Mouse (Mus musculus) urinary bladder, postnatal 4 days (tissue): ENCODE measurements around the gene Otog.

Experiments
- DNase-seq, 2 experiments: peaks; one replicate each; pipeline ENCODE4 v3.0.0; 2021 to 2022; ENCODE audit warnings: low spot score in 2 of 2

Gene Otog

DNA sequence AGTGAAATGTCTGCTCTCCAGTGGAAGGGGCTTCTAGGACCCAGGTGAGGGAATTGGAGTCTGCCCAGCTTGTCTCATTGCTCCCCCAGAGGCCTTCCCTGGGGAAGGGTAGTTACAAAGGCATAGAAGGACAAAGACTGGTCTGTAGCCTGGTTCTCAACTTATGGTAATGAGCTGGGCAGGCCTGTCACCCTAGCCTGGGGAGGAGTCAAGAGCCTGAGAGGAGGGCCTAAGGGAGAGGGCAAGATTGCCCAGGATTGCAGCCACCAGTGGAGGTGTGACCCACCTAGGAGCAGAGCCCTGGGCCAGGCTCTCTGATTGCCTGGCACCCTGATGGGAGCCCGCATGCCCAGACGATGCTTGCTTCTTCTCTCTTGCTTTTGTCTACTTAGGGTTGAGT is at the start of gene Otog:
Gene Otog, plus strand, starts transcription at position 292 of the 400 bp plus-strand sequence.
- DNase-seq: no peak

DNA sequence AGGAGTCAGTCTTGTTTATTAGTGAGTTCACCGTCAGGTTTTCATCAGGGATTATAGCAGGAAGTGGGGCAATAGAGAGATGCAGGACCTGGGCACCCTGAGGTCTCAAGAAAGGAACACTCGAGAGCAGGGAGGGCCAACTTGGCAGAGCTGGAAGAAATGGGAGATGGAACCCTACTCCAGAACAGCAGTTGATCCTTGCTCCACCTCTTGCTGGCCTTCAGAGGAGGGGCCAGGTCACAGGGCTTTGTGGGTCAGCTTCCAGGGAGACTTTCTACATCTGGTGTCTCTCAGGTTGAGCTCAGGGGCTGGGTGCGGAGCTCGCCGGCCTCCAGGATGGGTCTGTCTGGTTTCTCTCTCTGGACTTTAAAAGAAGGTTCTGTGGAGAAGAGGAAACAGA is 45.4 kb upstream of the Otog start:
- no peak for DNase-seq

DNA sequence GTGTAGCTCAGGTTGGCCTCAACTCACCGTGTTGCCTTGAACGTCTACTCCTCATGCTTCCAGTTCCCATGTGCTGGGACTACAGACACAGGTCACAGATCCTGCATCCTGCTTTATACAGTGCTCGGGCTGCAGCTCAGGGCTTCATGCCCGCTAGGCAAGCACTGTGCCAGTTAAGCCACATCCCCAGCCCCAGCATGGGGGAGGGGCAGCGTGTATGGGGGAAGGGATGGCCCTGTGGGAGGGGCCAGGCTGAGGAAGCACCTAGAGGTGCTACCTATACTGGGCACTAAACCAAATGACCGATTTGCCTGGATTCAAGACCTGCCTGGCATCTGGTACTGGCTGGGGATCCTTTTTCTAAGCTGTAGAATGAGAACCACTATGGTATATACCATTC is 40.8 kb upstream of the Otog start:
- DNase-seq: no peak

DNA sequence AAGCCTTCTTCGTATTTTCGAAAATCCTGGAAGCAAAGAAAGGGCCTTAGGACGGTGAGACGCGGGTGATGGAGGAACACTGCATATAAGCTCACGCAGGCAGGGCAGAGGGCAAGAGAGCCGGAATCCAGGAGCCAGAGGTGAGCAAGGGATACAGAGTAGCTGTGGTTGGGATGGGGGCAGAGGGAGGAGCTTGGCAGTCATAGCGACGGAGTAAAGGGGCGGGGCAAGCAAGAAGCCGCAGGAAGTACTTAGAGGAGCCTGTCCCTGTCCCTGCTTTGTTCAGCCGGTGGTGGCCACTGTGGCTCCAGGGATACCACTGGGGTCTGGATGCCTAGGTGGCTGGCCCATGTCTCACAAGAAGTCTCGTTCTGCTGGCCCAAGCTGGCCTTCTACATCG is 39.1 kb upstream of the Otog start:
- no peak for DNase-seq

DNA sequence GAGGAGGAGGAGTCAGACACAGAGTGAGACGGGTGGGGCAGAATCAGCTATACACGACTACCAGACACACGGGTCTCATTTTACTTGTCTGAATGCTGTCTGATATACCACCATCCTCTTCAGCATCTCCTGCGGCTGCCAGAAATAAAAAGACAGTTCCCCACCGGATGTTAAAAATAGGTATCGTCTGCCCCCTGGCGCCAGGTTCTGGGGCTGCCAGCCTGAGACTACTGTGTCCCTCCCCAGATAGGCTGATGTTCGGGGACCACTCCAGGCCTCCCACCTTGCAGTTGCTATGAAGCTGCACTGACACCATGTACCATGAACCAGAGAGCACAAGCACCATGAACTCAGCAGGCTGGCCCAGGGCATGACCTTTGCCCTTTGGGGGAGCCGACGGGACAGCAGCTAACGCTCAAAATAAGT is 36.7 kb upstream of the Otog start:
- no peak for DNase-seq

DNA sequence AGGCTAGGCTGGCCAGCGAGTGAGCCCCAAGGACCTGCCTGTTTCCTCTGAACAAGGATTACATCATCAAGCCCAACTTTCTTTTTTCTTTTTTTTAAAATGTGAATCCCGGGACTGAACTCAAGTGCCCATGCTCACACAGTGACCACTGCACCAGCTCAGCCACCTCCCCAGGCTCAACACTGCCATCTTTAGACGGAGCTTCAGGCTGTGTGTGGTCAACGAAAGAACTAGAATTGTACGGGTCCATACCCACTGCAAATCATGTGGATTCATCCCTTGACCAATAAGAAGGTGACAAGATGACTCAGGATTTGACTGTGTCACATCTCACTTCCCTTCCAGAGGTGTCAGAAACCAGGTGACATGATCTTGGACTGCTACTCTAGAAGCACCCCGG is 36.0 kb upstream of the Otog start:
- DNase-seq: no peak

DNA sequence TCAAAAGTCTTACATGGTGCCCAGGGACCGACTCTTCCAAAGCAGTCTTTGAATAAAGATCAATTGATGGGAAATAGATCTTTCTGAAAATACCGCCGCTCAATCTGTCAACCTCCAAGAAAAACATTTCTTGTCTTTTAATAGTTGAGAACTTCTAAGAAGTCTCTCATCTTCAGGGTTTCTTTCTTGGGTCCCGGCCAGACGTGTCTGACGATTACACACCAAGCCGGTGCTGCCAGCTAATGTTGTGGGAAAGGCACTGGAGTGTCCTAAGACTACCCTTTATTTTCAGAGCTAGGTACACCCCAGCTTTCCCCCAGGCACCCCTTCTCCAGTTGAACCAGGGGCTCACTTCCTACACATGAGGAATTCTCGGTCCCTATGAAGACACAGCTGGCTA is 32.7 kb upstream of the Otog start:
- DNase-seq: no peak

DNA sequence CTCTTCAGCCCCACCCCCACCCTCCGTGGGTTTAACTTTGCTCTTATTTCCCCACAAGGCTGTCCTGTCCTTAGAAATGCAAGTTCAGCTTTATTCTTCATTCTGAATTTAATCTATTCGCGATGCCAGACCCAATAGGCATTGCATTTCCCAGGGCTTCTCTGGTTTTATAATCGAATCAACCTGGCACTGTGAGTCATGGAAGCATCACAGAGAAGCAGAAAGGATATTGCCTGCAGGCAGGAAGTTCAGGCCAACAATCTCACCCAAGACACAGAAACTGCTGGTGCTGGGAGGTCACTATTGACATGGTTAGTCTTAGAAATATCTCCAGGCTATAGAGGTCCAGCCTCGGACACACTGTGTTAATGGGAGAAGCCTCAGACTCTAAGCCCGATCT is 30.5 kb upstream of the Otog start:
- no peak for DNase-seq

DNA sequence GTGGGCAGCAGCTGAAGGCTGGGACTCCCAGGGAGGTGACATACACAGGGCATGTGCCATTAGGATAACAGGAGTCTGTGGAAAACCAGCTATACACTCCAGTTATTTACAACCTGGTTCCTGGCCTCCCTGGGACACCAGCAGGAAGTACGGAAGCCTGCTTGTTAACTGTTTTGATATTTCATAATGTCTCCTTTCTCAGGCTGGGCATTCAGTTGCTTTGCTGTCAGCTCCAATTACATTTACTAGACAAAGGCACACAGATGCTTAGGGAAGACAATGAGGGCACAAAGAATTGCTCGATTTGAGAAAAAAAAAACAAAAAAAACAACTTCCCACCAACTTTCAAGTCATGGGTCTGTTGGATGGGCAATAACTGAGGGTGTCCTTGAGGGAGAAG is 24.3 kb upstream of the Otog start:
- no peak for DNase-seq

DNA sequence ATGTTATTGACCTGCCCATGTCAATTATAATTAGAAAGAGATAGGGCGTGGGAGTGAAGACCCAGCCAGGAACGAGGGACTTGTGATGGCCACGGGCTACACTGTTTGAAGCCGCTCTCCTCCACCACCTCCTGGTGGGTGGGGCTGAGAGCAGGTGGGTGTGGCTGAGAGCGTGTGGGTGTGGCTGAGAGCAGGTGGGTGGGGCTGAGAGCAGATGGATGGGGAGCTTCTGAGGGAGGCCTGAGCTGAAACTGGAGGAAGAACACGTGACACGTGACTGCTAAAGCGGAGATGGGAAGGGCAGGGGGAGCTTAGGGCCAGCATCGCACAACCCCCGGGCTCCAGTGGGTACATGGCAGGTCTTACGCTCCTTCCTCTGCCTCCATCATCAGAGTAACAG is 22.4 kb upstream of the Otog start:
- DNase-seq: no peak

DNA sequence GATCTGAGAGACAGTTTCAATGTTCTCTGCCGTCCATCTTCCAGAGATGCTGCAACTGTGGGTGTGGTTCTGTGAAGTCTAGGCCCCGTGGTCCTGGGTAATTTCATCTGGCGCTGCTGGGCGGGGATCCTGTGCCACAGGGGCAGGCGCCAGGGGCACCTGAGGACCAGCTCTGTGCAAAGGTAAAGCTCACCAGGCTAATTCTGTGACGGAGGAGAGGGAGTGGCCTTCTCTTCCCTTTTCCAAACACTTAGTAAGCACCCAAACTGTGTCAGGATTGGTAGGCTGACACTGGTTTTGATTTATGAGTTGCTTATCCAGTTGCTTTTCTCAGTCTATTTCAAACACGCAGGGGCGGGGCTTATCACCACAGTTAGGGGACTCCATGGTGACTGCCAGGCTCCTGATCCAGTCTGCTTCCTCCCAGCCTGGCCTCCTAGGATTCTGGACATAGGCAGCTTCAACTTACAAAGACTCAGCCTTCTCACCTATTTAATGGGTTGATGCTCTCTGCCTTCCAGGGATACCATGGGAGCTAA is 20.1 kb upstream of the Otog start:
- DNase-seq: no peak

DNA sequence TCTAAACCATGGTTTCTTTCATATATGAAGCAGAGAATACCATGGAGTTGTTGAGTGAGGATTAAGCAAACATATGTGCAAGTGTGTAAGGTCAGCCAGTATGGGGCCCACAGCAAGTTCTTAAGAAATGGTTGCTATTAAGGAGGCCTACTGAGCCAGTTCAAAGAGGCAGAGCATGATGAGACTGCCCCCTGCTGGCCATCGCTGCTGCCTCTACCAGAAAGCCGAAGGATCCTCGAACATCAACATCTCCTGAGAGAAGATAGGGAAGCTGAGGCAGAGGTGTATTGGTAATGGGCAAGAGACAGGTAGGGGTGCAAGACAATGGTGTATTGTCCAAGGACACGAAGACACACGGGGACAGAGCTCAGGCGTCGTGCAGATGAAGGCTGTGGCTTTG is 14.5 kb upstream of the Otog start:
- no peak for DNase-seq

DNA sequence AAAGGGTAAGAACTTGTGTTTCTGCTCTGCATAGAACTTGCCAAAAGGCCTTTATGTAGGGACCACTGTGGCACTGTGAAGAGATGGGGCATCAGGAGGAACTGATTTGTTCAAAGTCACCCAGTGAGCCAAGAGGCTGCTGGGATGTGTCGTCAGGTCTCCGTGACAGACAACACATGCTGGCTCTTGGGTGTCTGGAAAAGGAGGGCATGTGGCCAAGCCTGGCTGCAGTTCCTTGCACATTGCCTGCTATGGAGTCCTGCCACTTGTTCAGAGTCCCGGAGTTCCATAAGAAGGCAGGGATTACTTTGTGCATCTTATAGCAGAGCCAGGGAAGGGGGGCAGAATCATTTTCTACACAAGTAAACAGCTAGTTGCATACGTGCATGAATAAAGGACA is 13.9 kb upstream of the Otog start:
- no peak for DNase-seq

DNA sequence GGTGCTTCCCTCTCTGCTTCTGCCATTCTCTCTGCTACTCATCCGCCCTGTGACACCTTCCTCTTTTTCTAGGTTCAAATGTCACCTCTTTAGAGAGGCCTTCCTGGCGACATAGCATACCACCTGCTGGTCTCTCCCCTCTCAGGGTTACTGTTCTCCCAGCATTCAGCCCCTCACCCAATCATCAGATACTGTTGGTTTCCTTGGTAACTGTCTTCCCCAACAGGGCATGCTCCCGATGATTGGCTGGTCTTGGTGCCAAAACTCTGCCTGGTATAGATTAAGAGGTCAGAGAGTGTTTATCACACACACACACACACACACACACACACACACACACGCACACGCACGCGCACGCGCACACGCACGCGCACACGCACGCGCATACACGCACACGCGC is 4.8 kb upstream of the Otog start:
- no peak for DNase-seq

DNA sequence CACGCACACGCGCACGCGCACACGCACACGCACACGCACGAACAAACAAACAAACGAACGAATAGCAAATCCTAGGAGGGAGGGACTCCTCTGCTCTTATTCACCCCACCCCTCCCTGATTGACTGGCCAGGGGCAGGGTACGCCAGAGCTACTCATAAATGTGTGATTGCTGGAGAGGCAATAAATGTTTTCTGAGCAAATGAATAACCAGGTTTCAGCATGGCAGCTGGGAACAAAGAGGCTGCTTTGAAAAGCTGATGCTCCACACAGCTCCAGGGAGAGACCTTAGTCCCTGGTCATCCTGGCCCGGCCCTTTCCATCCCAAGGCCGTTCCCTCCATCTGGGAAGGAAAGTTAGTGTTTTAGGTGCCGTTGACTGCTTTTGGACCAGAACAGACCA is 4.4 kb upstream of the Otog start:
- DNase-seq: no peak

DNA sequence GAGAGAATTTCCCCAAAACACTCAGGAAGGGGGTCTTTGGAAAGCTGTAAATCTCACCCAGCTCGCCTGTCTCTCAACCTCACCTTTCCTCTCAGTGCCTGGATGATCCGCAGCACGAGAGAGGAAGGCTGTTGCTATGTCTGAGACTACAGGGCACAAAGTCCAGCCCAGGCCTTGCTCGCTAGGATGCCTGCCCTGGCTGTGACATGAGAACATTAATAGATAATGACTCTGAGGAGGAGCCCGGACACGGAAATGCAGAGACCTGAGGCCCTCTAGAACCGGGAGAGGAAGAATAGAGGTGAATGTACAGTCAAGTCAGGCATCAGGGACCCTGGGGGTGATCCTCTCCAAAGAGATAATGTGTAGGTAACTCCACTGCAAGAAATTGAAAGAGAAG is 3.6 kb upstream of the Otog start:
- DNase-seq: no peak

DNA sequence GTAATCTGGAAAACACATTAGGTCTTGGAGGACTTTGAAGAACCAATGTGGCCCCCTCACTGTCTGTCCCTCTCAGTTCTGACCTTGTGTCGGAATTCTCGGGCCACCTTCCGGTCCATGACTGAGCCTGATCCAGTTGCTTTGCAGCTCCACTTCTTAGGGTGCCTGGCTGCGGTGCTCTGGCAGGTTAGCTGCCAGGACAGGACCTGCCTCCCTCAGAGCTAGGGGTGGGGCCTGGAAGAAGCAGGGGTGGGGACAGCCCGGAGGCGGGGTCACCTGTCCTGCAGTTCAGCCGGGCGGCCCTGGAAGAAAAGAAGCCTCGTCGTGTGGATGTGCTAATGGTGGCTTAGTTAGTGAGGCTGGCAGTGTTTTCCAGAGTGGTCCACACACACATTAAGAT is 2.4 kb upstream of the Otog start, which contains the start of gene Ush1c:
Gene Ush1c, minus strand, starts transcription at position 158 of the 400 bp plus-strand sequence.
- DNase-seq: no peak

DNA sequence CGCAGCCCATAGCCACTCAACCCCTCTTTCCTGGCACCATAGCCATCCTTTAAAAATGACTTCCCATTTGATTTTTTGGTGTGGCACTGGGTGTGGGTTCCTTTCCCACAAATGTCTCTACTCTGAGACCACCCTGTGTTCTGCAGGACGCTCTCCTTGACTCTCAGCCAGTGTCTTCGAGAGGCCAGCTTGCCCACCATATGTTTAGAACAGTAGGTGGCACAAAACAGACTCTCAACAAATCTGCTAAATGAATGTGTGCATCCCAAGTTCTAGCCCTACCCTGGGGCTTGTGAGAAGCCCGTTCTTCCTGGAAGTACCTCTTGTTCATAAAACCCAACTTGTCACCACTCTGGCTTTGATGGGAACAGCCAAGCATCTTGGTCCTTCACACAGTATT is 696 bp upstream of the Otog start:
- no peak for DNase-seq

DNA sequence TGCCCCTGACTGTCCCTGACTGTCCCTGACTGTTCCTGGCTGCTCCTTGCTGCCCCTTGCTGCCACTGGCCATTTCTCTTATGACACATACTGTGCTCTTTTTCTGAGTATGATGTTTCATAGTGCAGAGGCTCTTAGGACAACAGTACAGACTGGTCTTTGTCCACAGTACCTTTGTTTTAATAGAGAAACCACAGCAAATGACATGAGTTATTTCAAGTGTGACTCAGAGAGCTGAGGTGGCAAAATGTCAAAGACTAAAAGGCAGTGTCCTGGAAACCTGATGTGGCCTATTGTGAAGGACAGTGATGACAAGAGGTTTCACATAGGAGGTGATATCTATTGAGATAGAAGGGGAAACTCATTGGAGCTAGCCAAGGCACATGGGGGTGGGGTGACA is 6.1 kb downstream of the Otog start:
- DNase-seq: no peak

DNA sequence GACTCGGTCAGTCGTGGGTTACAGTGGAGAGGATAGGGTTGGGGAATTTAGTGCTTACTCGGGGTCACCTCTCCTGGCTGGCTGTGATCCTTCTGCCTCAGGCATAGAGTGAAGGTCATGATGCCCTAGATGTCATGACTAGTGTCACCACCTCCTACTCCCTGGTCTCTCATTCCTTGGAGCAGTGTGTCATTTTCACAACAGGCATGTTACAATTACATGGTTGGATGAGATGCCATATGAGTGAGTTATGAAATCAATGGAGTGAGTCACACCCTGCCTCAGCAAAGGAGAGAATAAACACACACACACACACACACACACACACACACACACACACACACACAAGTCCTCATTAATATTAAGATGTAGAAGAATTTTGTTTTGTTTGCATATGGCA is 6.8 kb downstream of the Otog start:
- DNase-seq: no peak

DNA sequence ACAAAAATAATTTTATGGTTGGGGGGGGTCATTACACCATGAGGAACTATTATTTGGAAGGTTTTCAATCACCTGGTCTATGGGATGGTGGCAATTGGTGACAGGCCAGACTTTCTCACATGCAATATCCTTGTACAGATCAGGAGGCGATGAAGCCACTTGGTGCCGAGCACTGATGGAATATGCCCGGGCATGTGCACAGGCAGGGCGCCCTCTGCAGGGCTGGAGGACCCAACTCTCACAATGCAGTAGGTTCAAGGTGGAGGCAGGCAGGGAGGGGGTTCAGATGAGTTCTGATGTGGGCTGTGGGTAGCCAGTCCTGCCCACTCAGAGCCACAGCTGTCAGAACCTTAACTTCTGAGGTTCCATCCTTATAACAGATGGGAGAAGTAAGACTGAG is 11.1 kb downstream of the Otog start:
- DNase-seq: no peak

DNA sequence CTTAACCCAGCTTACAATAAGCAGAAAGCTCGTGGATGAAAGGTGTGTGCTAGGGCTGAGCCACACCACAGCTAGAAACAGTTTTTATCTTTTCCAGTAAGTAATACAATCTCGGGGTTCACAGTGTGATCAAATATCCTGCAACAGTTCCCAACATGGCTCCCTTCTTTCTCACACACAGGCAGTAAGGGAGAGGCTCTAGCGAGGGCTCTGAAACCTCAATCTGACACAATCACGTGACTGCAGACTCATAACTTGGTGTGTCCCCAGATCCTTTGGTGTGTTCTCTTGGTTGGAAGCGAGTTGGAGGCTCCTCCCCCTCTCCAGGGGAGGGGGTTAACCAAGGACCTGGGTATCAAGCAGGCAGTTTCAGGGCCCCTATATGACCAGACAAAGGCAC is 35.4 kb downstream of the Otog start:
- DNase-seq: no peak

DNA sequence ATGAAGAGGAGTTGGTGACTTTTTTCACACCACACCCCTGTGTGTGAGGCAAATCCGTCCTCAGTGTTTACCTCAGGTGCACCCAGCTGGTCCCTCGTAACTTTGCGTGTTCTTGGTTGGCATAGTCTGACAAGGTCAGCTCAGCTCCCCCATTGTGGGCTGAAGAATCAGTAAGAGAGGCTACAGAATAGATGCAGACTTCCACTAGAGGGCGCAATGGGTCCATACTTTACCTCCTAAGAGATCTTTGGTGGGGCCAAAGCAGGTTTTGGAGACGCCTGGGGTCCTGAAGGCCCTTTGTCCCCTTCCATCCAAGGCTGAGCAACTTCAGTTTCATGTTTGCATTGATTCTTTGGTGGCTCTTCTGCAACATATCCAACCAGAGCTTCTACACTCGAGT is 39.2 kb downstream of the Otog start:
- DNase-seq: no peak

DNA sequence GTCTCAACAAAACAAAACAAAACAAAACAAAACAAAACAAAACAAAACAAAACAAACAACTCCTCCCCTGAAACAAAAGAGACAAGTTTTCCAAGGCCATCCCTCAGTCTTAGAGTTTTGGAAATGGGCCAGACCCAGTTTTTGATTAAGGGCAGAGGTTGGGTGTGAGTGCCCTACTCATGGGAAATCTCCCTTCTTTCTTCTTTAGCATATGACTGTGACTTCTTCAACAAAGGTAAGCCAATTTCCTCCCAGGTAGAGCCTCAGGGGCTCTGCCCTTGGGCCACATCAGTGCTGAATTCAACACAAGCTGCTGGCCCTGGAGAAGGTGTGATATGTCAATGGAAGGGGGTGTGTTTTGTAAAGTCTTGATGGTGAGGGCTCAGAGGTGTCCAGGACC is 40.1 kb downstream of the Otog start:
- DNase-seq: no peak

DNA sequence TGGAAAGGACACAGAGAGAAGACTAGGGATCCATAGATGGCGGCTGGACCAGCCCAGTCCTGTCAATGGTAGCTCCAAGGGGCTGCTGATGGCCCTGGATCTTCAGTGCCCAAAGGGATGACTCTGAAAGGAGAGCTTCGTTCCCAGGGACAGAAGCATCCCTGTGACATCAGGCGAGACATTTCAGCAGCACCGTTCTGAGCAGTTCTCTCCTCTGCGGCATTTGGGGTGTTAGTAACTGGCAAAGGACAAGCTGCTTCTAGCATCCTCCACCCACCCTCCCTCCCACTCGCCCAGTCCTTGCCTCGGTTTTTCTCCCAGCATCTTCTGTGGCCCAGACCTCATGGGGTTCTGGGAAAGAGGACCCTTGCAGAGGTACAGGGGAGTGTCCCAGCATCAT is 41.5 kb downstream of the Otog start:
- no peak for DNase-seq
